Mouse (Mus musculus) stomach, embryonic 16.5 days (tissue): ENCODE results near the gene Tiparp. TPM values are rescaled to one million over a fixed set of nuclear protein-coding genes. Genes with fewer than 3 reads are reported as not detected.
A peak's percentile ranks its signal among the peaks of the same experiment; 100 is the strongest.

Experiments
- ATAC-seq: fragments of 200-750 bp; cut with Nextera tagmentation; 2 replicates; pipeline ENCODE4 v1.8.0; 2017; ENCODE audit warnings: moderate number of reproducible peaks, moderate TSS enrichment; ENCODE audit not compliant: insufficient read depth, low FRiP score
- H3K27ac ChIP-seq: fragments of 300-500 bp; sonication (generic); 2 replicates; pipeline ENCODE4 v1.5.1; 2014; ENCODE audit warnings: low read length
- H3K27me3 ChIP-seq: fragments of 300-500 bp; sonication (generic); 2 replicates; pipeline ENCODE4 v1.6.1; 2014; ENCODE audit warnings: low read length, control low read depth, mixed read lengths; ENCODE audit not compliant: control insufficient read depth, insufficient read depth
- H3K36me3 ChIP-seq: fragments of 300-500 bp; sonication (generic); 2 replicates; pipeline ENCODE4 v1.6.1; 2014; ENCODE audit warnings: low read length; ENCODE audit not compliant: control insufficient read depth, insufficient read depth
- H3K4me1 ChIP-seq: fragments of 300-500 bp; sonication (generic); 2 replicates; pipeline ENCODE4 v1.6.1; 2014; ENCODE audit warnings: low read length, control low read depth, mixed read lengths; ENCODE audit not compliant: control insufficient read depth, insufficient read depth
- H3K4me2 ChIP-seq: fragments of 300-500 bp; sonication (generic); 2 replicates; pipeline ENCODE4 v1.6.1; 2014; ENCODE audit warnings: low read depth, low read length, mixed read lengths
- H3K4me3 ChIP-seq: fragments of 300-500 bp; sonication (generic); replicated peaks from 2 replicates; pipeline ENCODE4 v1.5.1; 2014; ENCODE audit warnings: mild to moderate bottlenecking, low read length
- H3K9ac ChIP-seq: fragments of 300-500 bp; sonication (generic); 2 replicates; pipeline ENCODE4 v1.6.1; 2014; ENCODE audit warnings: low read length
- H3K9me3 ChIP-seq: fragments of 300-500 bp; sonication (generic); replicated peaks from 2 replicates; pipeline ENCODE4 v1.6.1; 2016; ENCODE audit warnings: low read length, control low read depth; ENCODE audit not compliant: control insufficient read depth
- WGBS: fragments of 180-500 bp; shearing (Covaris S2); extraction: QIAGEN DNeasy Blood & Tissue Kit; methylation state at CpG from one replicate; pipeline ENCODE4 v1.1.7; 2014; 5-methylcytosine and 5-hydroxymethylcytosine counted together
- polyA plus RNA-seq: library from polyadenylated mRNA; unstranded; fragments of >200 nt; fragmentation: Nextera tagmentation; extraction: Ambion mirVana; gene quantifications from 2 replicates; pipeline ENCODE4 v1.2.1, GENCODE M21; 2015

The Tiparp gene
- polyA plus RNA-seq, 1 experiment from 2014 or later: 38.0 TPM

DNA sequence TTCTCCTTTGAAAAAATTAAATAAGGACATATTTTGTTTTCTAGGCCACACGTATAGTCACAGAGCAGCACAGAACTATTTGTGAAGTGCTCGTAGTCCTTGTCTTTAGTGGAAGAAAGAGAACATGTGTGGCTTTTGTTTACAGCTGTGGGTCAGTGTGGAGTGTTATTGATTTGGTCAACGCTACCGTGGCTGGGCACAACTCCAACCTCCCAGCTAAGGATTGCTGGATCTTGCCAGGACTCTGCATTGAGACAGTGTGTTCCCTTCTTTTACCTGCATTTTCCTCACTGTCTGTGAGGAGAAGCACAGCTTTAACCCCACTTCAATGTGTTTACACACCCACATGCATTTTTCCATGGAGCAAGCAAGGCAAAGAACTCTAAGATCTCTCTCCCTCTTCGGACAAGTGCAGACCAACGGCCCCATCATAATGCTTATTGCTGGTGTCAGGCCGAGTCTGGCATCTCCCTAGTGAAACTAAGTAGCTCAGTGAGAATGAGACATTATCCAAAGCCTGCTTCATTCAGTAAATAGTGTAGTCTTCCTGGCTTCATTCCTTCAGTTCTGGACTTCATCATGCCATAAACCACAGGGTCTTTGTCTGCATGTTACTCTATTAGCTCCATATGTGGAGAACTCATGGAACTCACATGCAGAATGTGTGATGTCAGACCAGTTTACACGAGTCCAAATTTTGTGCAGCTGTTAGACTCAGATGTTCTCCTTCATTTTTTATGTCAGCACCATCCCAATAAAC lies 73.3 kb downstream of the Tiparp start:
- Histone ChIP-seq H3K9ac (no peak overlapping the region), H3K4me1 (no peaks in the 10 kb centered on the region; the same call in 1 of the 2 replicates), H3K4me2 (no peak overlapping the region), H3K4me3 (no peak overlapping the region), H3K36me3 (no peaks in the 10 kb centered on the region), H3K27ac (peak overlapping the region; percentile 60), H3K27me3 (no peaks in the 10 kb centered on the region), H3K9me3 (no peaks in the 10 kb centered on the region)
- ATAC-seq: peak; percentile 82
- 45% methylated on average over 8 of the region's 8 CpGs for WGBS

DNA sequence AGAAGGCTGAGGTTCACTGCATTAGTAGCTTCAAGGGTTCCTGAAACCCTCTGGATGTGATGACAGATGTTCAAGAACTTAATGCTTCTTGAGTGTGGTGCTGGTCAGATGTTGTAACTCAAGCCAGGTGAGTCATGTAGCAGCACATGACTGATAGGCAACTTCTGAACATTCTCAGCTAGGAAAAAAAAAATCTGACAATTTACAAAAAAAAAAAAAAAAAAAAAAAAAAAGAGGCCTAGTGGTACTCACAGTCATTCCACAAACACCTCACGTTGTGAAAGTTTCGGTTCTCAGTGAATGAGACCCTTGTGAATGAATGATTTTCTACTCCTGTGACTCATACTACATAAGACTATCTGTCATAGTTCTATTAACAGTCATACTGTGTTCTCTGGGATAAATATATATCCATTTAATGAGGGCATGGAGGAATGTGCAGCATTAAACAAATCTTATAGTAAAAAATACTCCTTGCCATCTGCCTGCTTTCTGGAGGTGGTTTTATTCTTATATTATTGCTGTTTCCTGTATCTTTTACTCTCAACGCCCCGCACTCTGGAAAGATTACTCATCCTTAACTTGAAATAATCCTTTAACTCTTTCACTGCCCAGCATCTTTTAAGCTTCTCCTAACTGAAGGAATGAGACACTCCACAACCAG lies 75.3 kb downstream of the Tiparp start:
- Histone ChIP-seq H3K36me3 (no peaks in the 10 kb centered on the region), H3K4me1 (0 out of 2 replicates have a peak, but pooled peaks cover 3% of the 10 kb centered on the region), H3K4me3 (no peak overlapping the region), H3K9ac (no peak overlapping the region), H3K27me3 (no peaks in the 10 kb centered on the region), H3K27ac (no peak overlapping the region), H3K4me2 (no peak overlapping the region), H3K9me3 (no peaks in the 10 kb centered on the region)
- 35% methylated on average over 4 of the region's 4 CpGs for WGBS
- ATAC-seq: no peak

Other genes starting within 250 kb of the Tiparp start
- 327 and 337 TPM in 2 replicates for gene Ssr3, start 135.8 kb upstream of the Tiparp start, polyA plus RNA-seq
- gene Lekr1, start 137.8 kb downstream of the Tiparp start, polyA plus RNA-seq: 7.0 and 7.9 TPM in 2 replicates